Mouse (Mus musculus) kidney, embryonic 14.5 days (tissue): ENCODE data around the gene Ddhd1. TPM values are rescaled to one million over a fixed set of nuclear protein-coding genes. Genes with fewer than 3 reads are reported as not detected.
A peak's percentile ranks its signal among the peaks of the same experiment; 100 is the strongest.

Experiments
- ATAC-seq: fragments of 200-750 bp; cut with Nextera tagmentation; 2 replicates; pipeline ENCODE4 v1.8.0; 2017; ENCODE audit warnings: moderate number of reproducible peaks, mild to moderate bottlenecking, moderate TSS enrichment, moderate library complexity; ENCODE audit not compliant: low FRiP score, low TSS enrichment
- H3K27ac ChIP-seq: fragments of 300-500 bp; sonication (generic); 2 replicates; pipeline ENCODE4 v1.5.1; 2014; ENCODE audit warnings: low read depth, mild to moderate bottlenecking, low read length, moderate library complexity, mixed read lengths
- H3K27me3 ChIP-seq: fragments of 300-500 bp; sonication (generic); 2 replicates; pipeline ENCODE4 v1.6.1; 2014; ENCODE audit warnings: mild to moderate bottlenecking, low read length; ENCODE audit not compliant: control insufficient read depth, insufficient read depth
- H3K36me3 ChIP-seq: fragments of 300-500 bp; sonication (generic); 2 replicates; pipeline ENCODE4 v1.6.1; 2014; ENCODE audit warnings: low read length, mixed read lengths; ENCODE audit not compliant: control insufficient read depth, insufficient read depth
- H3K4me1 ChIP-seq: fragments of 300-500 bp; sonication (generic); 2 replicates; pipeline ENCODE4 v1.6.1; 2014; ENCODE audit warnings: low read length, mixed read lengths; ENCODE audit not compliant: control insufficient read depth, insufficient read depth
- H3K4me2 ChIP-seq: fragments of 300-500 bp; sonication (generic); replicated peaks from 2 replicates; pipeline ENCODE4 v1.6.1; 2014; ENCODE audit warnings: low read depth, mild to moderate bottlenecking, low read length
- H3K4me3 ChIP-seq: fragments of 300-500 bp; sonication (generic); 2 replicates; pipeline ENCODE4 v1.5.1; 2014; ENCODE audit warnings: mild to moderate bottlenecking, low read length
- H3K9ac ChIP-seq: fragments of 300-500 bp; sonication (generic); 2 replicates; pipeline ENCODE4 v1.6.1; 2014; ENCODE audit warnings: low read depth, mild to moderate bottlenecking, low read length, moderate library complexity
- H3K9me3 ChIP-seq: fragments of 300-500 bp; sonication (generic); 2 replicates; pipeline ENCODE4 v1.6.1; 2016; ENCODE audit warnings: low read length; ENCODE audit not compliant: control insufficient read depth
- WGBS: fragments of 180-500 bp; shearing (Covaris S2); extraction: QIAGEN DNeasy Blood & Tissue Kit; methylation state at CpG from one replicate; pipeline ENCODE4 v1.1.7; 2014; 5-methylcytosine and 5-hydroxymethylcytosine counted together
- polyA plus RNA-seq: library from polyadenylated mRNA; unstranded; fragments of >200 nt; fragmentation: Nextera tagmentation; extraction: Ambion mirVana; gene quantifications from 2 replicates; pipeline ENCODE4 v1.2.1, GENCODE M21; 2014

The Ddhd1 gene
- polyA plus RNA-seq, 1 experiment from 2014 or later = 10.0 TPM

DNA sequence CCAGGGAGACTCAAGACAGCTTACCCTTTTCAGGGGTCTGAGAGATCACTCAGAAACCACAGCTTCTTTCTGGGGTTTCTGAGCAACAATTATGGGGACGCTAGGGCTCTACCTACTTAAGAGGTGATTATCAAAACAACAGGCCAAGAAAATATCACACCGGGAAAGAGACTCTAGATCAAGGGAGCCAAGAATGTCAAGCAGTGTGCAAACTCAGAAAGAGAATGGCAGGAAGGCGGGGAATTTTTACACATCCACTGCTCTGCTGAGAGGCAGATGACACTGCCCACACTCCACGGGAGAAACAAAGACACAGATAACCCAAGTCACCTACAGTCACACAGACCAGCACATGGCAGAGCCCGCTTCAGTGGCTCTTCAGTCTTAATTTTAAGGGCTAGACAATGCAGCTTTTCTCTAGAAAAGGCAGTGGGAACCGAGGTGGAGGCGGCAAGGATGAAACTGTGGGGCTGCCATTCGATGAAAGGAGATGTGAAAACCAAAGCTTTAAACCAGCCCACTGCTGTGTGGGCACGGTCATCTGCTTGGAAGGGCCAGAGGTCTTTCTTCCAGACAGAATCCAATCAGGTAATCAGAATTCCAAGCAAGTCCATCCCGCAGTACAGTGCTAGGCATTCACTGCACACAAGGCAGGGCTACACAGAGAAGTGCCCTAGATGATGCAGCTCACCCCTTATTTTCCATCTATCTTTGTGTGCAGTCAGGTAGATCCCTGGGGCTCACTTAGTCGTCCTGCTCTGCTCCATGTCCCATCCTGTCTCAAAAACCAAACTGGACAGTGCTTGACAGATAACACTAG lies 8.7 kb downstream of the Ddhd1 start:
- Histone ChIP-seq H3K9me3 (no peaks in the 10 kb centered on the region), H3K4me3 (no peak overlapping the region), H3K27ac (no peak overlapping the region), H3K4me1 (0 out of 2 replicates have a peak, but pooled peaks cover 5% of the 10 kb centered on the region), H3K36me3 (no peaks in the 10 kb centered on the region), H3K9ac (no peak overlapping the region), H3K4me2 (no peak overlapping the region), H3K27me3 (no peaks in the 10 kb centered on the region)
- 55% methylated on average over 11 of the region's 11 CpGs for WGBS
- no peak for ATAC-seq

GRCm38 (mm10) chr14:45648144-45648543 lies 9.8 kb downstream of the Ddhd1 start:
- Histone ChIP-seq H3K4me3 (no peak overlapping the region), H3K9ac (no peak overlapping the region), H3K27ac (0 out of 2 replicates have a peak overlapping the region, but pooled peaks have one; percentile 14), H3K27me3 (no peaks in the 10 kb centered on the region), H3K4me2 (no peak overlapping the region), H3K4me1 (0 out of 2 replicates have a peak, but pooled peaks cover 7% of the 10 kb centered on the region), H3K9me3 (no peaks in the 10 kb centered on the region), H3K36me3 (no peaks in the 10 kb centered on the region)
- 52% methylated on average over 3 of the region's 3 CpGs for WGBS
- peak; percentile 56; the same call in 1 of the 2 replicates for ATAC-seq

DNA sequence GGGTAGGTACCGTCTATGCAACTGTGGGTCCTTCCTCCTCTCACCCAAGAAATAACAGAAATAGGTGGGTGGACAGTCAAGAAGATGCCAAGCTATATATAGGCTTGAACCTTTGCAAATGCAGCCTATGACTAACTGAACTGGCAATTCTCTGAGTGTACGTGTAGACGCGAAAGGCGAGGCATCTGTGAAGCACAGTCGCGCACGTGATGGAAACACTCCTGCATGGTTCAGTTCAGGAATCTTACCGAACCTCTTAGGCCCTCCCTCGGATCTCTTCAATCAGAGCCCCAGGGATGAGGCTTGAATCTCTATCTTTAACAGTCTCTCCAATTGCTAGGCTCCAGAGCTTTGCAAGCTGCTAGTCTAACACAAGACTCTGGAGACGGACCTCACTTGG lies 10.3 kb downstream of the Ddhd1 start:
- WGBS = 82% methylated on average over 11 of the region's 11 CpGs
- Histone ChIP-seq H3K4me3 (no peak overlapping the region), H3K9me3 (no peaks in the 10 kb centered on the region), H3K27ac (no peak overlapping the region), H3K4me2 (no peak overlapping the region), H3K9ac (no peak overlapping the region), H3K4me1 (0 out of 2 replicates have a peak, but pooled peaks cover 7% of the 10 kb centered on the region), H3K36me3 (no peaks in the 10 kb centered on the region), H3K27me3 (no peaks in the 10 kb centered on the region)
- no peak for ATAC-seq

DNA sequence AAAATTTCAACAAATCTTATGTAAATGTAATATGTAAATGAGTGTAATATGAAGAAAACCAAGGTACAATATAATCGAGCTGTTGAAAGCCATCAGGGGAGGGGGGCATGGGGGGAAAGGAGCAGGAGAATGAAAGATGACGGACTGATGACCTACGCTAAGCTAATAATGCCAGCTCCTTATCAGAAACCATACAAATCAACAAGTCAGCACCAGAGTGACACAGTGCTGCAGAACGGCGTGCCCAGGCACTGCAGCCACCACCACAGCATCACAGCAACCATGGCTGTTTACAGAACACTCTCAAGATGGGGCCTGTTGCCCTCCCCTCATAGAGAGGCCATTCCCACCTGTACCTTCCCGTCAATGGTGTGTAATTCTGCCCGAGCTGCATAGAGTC lies 10.8 kb downstream of the Ddhd1 start:
- H3K27me3 ChIP-seq = no peaks in the 10 kb centered on the region
- H3K4me1 ChIP-seq = 0 out of 2 replicates have a peak, but pooled peaks cover 7% of the 10 kb centered on the region
- H3K4me3 ChIP-seq = no peak overlapping the region
- H3K4me2 ChIP-seq = no peak overlapping the region
- no peaks in the 10 kb centered on the region for H3K9me3 ChIP-seq
- WGBS = 81% methylated on average over 7 of the region's 7 CpGs
- no peak for ATAC-seq
- H3K9ac ChIP-seq = no peak overlapping the region
- no peak overlapping the region for H3K27ac ChIP-seq
- H3K36me3 ChIP-seq = no peaks in the 10 kb centered on the region

GRCm38 (mm10) chr14:45644786-45645185 lies 13.2 kb downstream of the Ddhd1 start:
- H3K27me3 ChIP-seq = no peaks in the 10 kb centered on the region
- H3K9ac ChIP-seq = no peak overlapping the region
- no peak for ATAC-seq
- no peaks in the 10 kb centered on the region for H3K36me3 ChIP-seq
- H3K4me1 ChIP-seq = 0 out of 2 replicates have a peak, but pooled peaks cover 7% of the 10 kb centered on the region
- no peak overlapping the region for H3K4me3 ChIP-seq
- WGBS = 61% methylated on average over 1 of the region's 1 CpGs
- H3K4me2 ChIP-seq = no peak overlapping the region
- H3K9me3 ChIP-seq = no peaks in the 10 kb centered on the region
- H3K27ac ChIP-seq = no peak overlapping the region

DNA sequence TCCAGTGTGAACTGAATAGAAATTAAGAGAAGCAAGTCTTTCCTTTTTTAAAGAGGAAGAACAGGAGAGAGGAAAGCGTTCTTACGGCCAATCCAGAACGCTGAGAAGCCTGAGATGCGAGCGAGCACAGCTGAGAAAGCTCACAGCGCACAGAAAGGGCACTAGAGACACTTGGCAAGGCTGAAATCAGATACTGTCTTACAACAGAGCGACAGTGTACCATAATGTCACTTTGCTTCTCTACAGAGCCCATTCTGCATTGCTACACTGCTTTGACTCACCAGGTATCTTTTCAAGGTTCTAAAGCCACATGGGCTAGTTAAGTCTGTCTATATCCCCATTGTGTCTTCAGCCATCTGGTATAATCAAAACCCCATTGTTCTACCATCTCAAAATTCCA lies 13.7 kb downstream of the Ddhd1 start:
- Histone ChIP-seq H3K27ac (no peak overlapping the region), H3K4me2 (no peak overlapping the region), H3K4me1 (0 out of 2 replicates have a peak, but pooled peaks cover 7% of the 10 kb centered on the region), H3K4me3 (no peak overlapping the region), H3K36me3 (no peaks in the 10 kb centered on the region), H3K27me3 (no peaks in the 10 kb centered on the region), H3K9me3 (no peaks in the 10 kb centered on the region), H3K9ac (no peak overlapping the region)
- WGBS = 40% methylated on average over 7 of the region's 7 CpGs
- ATAC-seq = 0 out of 2 replicates have a peak, but pooled peaks have one; percentile 54

DNA sequence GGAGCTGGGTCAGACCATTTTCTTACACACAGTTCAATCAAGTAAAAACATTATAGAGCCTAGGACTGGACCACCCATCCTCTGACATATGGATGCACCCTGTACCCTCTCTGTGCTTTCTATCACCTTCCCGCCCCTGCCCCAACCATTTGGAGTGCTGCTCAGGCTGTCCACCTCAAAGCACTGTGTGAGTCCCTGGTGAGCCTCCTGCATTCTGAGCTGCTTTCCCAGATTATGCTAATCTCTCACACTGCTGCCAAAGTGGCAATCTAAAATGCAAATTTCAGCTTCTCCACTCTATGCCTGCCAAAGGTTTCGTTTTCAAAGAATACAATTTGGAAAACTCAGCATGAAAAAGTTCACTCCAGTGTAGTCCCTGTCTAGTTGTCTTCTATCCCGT lies 14.5 kb downstream of the Ddhd1 start:
- Histone ChIP-seq H3K27ac (no peak overlapping the region), H3K36me3 (no peaks in the 10 kb centered on the region), H3K4me2 (no peak overlapping the region), H3K4me1 (0 out of 2 replicates have a peak, but pooled peaks cover 7% of the 10 kb centered on the region), H3K4me3 (no peak overlapping the region), H3K9ac (no peak overlapping the region), H3K9me3 (no peaks in the 10 kb centered on the region), H3K27me3 (no peaks in the 10 kb centered on the region)
- no peak for ATAC-seq
- 51% methylated on average over 3 of the region's 3 CpGs for WGBS

DNA sequence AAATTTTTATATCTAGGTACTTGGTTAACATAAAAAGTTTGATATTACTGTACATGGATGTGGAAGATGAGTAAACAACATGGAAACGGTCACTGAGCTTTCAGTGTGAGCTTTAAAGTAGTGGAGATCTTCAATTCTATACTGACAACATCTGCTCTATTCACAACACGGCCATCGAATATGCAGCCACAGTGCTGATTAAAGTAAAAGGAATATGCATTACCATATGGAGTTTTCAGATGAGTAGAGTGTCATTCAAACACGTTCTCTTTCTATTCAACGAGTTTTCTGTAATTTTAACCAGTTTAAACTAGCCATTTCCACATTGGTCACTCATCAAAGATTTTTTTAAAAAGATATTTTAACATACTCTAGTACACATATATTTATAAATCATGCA lies 15.1 kb downstream of the Ddhd1 start:
- H3K27me3 ChIP-seq = no peaks in the 10 kb centered on the region
- no peaks in the 10 kb centered on the region for H3K36me3 ChIP-seq
- H3K4me1 ChIP-seq = 0 out of 2 replicates have a peak, but pooled peaks cover 7% of the 10 kb centered on the region
- no peak overlapping the region for H3K9ac ChIP-seq
- H3K27ac ChIP-seq = no peak overlapping the region
- H3K4me3 ChIP-seq = no peak overlapping the region
- ATAC-seq = no peak
- H3K9me3 ChIP-seq = no peaks in the 10 kb centered on the region
- H3K4me2 ChIP-seq = no peak overlapping the region
- 91% methylated on average over 5 of the region's 5 CpGs for WGBS

GRCm38 (mm10) chr14:45642217-45642616 lies 15.7 kb downstream of the Ddhd1 start:
- Histone ChIP-seq H3K27ac (no peak overlapping the region), H3K9ac (no peak overlapping the region), H3K36me3 (no peaks in the 10 kb centered on the region), H3K9me3 (no peaks in the 10 kb centered on the region), H3K4me2 (no peak overlapping the region), H3K4me3 (no peak overlapping the region), H3K27me3 (no peaks in the 10 kb centered on the region), H3K4me1 (0 out of 2 replicates have a peak, but pooled peaks cover 7% of the 10 kb centered on the region)
- no peak for ATAC-seq
- WGBS = 74% methylated on average over 9 of the region's 9 CpGs
